Mouse (Mus musculus) liver, embryonic 16.5 days (tissue): ENCODE data around the gene Lrrc25. TPM values are rescaled to one million over a fixed set of nuclear protein-coding genes. Genes with fewer than 3 reads are reported as not detected.

ENCODE experiments used
- ATAC-seq: fragments of 200-750 bp; cut with Nextera tagmentation; 2 replicates; pipeline ENCODE4 v1.8.0; 2017; ENCODE audit warnings: low read depth, mild to moderate bottlenecking, moderate number of reproducible peaks, moderate library complexity
- H3K27ac ChIP-seq: fragments of 300-500 bp; sonication (generic); 2 replicates; pipeline ENCODE4 v1.5.1; 2014; ENCODE audit warnings: mild to moderate bottlenecking, low read length
- H3K27me3 ChIP-seq: fragments of 300-500 bp; sonication (generic); 2 replicates; pipeline ENCODE4 v1.6.1; 2014; ENCODE audit warnings: low read depth, low read length, mixed read lengths; ENCODE audit not compliant: control insufficient read depth, insufficient read depth
- H3K36me3 ChIP-seq: fragments of 300-500 bp; sonication (generic); 2 replicates; pipeline ENCODE4 v1.6.1; 2014; ENCODE audit warnings: mild to moderate bottlenecking; ENCODE audit not compliant: control insufficient read depth, insufficient read depth
- H3K4me1 ChIP-seq: fragments of 300-500 bp; sonication (generic); 2 replicates; pipeline ENCODE4 v1.6.1; 2014; ENCODE audit warnings: low read depth, low read length, mixed read lengths; ENCODE audit not compliant: control insufficient read depth
- H3K4me2 ChIP-seq: fragments of 300-500 bp; sonication (generic); 2 replicates; pipeline ENCODE4 v1.6.1; 2014; ENCODE audit warnings: low read depth, low read length, mixed read lengths
- H3K4me3 ChIP-seq: fragments of 300-500 bp; sonication (generic); 2 replicates; pipeline ENCODE4 v1.5.1; 2014; ENCODE audit warnings: low read depth, mild to moderate bottlenecking, low read length
- H3K9ac ChIP-seq: fragments of 300-500 bp; sonication (generic); 2 replicates; pipeline ENCODE4 v1.6.1; 2014; ENCODE audit warnings: low read depth, low read length
- H3K9me3 ChIP-seq: fragments of 300-500 bp; sonication (generic); replicated peaks from 2 replicates; pipeline ENCODE4 v1.6.1; 2016; ENCODE audit warnings: low read length; ENCODE audit not compliant: control insufficient read depth
- WGBS: fragments of 180-500 bp; shearing (Covaris S2); extraction: QIAGEN DNeasy Blood & Tissue Kit; methylation state at CpG from one replicate; pipeline ENCODE4 v1.1.7; 2014; ENCODE audit not compliant: insufficient replicate concordance; 5-methylcytosine and 5-hydroxymethylcytosine counted together
- polyA plus RNA-seq: library from polyadenylated mRNA; unstranded; fragments of >200 nt; fragmentation: Nextera tagmentation; extraction: Ambion mirVana; gene quantifications from 2 replicates; pipeline ENCODE4 v1.2.1, GENCODE M21; 2015

The Lrrc25 gene
- polyA plus RNA-seq, result 7.5 and 9.0 TPM in 2 replicates

- Histone ChIP-seq H3K9ac (no peak within 1 kb of the TSS), H3K27me3 (no peaks in the 10 kb centered on the region), H3K4me1 (peaks cover 49% of the 10 kb centered on the region), H3K27ac (peak within 1 kb of the TSS; percentile 33), H3K4me3 (peak within 1 kb of the TSS; percentile 25; the same call in 1 of the 2 replicates), H3K9me3 (no peaks in the 10 kb centered on the region), H3K36me3 (no peaks in the 10 kb centered on the region), H3K4me2 (no peak within 1 kb of the TSS)
- 19% methylated on average over 3 of the region's 3 CpGs for WGBS
- ATAC-seq, result no peak
Measured at GRCm38 (mm10) chr8:70615894-70616293, at the start of gene Lrrc25. TSS of gene Lrrc25 (plus strand) at chr8:70616155.

DNA sequence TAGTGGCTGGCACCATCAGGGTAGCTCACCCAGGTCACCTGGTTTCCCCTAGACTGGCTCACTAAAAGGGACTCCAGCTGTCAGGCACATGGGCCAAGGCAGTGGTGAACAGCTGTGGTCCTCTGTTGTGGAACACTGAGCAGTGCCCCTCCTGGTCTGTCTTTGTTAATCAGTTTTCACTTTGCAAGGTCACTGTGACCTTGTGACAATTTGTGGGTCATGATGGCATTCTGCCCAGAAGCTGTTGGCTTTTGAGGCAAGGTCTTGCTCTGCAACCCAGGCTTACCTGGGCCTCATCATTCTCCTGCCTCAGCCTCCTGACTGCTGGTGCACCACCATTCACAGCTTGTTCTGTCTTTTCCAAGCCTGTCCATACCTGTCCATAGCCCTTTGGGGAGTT, 45.6 kb upstream of the Lrrc25 start:
- Histone ChIP-seq H3K9me3 (no peaks in the 10 kb centered on the region), H3K36me3 (peaks cover 3% of the 10 kb centered on the region; the same call in 1 of the 2 replicates), H3K4me3 (no peak overlapping the region), H3K27me3 (no peaks in the 10 kb centered on the region), H3K27ac (no peak overlapping the region), H3K4me2 (no peak overlapping the region), H3K4me1 (peaks cover 19% of the 10 kb centered on the region), H3K9ac (no peak overlapping the region)
- ATAC-seq, result 0 out of 2 replicates have a peak, but pooled peaks have one; percentile 30

- Histone ChIP-seq H3K4me2 (no peak overlapping the region), H3K27ac (no peak overlapping the region), H3K4me3 (no peak overlapping the region), H3K9ac (no peak overlapping the region), H3K27me3 (no peaks in the 10 kb centered on the region), H3K36me3 (peaks cover 3% of the 10 kb centered on the region; the same call in 1 of the 2 replicates), H3K9me3 (no peaks in the 10 kb centered on the region), H3K4me1 (peaks cover 13% of the 10 kb centered on the region)
- ATAC-seq, result no peak
- WGBS, result 78% methylated on average over 6 of the region's 6 CpGs
Measured at GRCm38 (mm10) chr8:70570990-70571389, 45.0 kb upstream of the Lrrc25 start.

DNA sequence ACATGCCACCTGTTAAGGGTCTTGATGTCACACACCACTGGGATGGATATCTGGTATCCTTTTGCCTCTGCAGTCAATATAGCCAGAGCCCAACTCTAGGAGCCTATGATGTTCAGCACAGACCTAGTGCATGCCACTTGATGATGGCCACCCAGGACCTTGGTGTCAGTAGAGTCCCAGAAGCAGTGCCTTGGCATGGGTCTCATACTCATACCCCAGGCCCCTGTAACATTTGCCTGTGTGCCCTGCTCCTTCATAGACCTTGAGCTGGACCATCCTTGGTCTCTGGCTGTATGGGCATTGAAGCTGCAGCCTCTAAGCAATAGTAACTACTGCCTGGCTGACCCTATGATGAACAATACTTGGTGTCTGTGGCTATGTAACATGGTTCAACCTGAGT, 41.7 kb upstream of the Lrrc25 start:
- Histone ChIP-seq H3K4me1 (peaks cover 13% of the 10 kb centered on the region), H3K9me3 (no peaks in the 10 kb centered on the region), H3K36me3 (peaks cover 8% of the 10 kb centered on the region), H3K27ac (no peak overlapping the region), H3K4me2 (no peak overlapping the region), H3K9ac (no peak overlapping the region), H3K27me3 (no peaks in the 10 kb centered on the region), H3K4me3 (no peak overlapping the region)
- ATAC-seq, result no peak

GRCm38 (mm10) chr8:70574915-70575314, 41.0 kb upstream of the Lrrc25 start:
- Histone ChIP-seq H3K4me2 (no peak overlapping the region), H3K27me3 (no peaks in the 10 kb centered on the region), H3K9me3 (no peaks in the 10 kb centered on the region), H3K27ac (no peak overlapping the region), H3K4me3 (no peak overlapping the region), H3K4me1 (peaks cover 13% of the 10 kb centered on the region), H3K9ac (no peak overlapping the region), H3K36me3 (peaks cover 9% of the 10 kb centered on the region)
- ATAC-seq, result no peak
- WGBS, result 43% methylated on average over 4 of the region's 4 CpGs

- no peak overlapping the region for H3K9ac ChIP-seq
- 85% methylated on average over 3 of the region's 3 CpGs for WGBS
- H3K4me2 ChIP-seq, result no peak overlapping the region
- no peak overlapping the region for H3K27ac ChIP-seq
- no peak for ATAC-seq
- H3K36me3 ChIP-seq, result peaks cover 23% of the 10 kb centered on the region
- H3K9me3 ChIP-seq, result no peaks in the 10 kb centered on the region
- no peaks in the 10 kb centered on the region for H3K27me3 ChIP-seq
- H3K4me3 ChIP-seq, result no peak overlapping the region
- H3K4me1 ChIP-seq, result peaks cover 6% of the 10 kb centered on the region
Measured at GRCm38 (mm10) chr8:70577207-70577606, 38.7 kb upstream of the Lrrc25 start.

DNA sequence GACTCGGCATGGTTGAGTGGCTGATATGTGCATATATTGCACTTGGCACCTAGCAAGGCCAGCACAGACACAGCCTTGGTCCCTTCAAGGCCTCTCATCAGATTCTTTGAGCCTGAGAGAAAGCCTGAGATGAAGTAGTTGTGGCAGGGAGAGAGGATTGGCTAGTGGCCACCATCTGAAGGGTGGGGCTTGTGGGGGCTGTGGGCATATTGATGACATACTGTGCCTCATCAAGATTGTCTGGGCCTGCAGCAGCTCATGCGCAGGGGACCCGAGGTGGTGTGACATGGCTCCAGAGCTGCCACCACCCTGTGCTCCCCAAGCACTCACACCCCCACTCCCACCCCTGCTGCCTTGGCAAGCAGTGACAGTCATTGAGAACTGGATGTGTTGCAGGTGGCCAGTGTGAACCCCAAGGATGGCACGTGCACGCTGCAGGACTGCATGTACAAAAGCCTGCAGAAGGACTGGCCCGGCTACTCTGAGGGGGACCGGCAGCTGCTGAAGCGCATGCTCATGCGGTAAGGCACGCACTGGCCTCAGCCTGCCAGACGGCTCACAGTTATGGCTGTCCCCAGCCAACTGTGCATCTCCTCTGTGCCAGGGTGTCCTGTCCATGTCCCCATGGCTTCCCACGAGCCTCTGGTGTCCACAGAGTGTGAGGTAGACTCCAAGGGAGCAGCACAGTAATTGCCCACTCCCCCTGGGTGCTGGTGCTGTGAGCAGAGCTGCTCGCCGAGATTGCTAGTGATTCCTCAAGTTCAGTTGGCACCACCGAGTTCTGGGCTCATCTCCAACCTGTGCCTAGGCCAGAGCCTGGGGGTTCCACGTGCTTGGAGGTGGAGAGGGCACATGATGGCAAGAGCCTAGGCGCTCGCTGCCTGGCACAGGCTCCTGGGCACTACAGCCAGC, 32.2 kb upstream of the Lrrc25 start:
- no peak overlapping the region for H3K27ac ChIP-seq
- ATAC-seq, result no peak
- no peak overlapping the region for H3K4me3 ChIP-seq
- H3K9ac ChIP-seq, result no peak overlapping the region
- no peaks in the 10 kb centered on the region for H3K9me3 ChIP-seq
- WGBS, result 84% methylated on average over 18 of the region's 18 CpGs
- no peaks in the 10 kb centered on the region for H3K27me3 ChIP-seq
- no peaks in the 10 kb centered on the region for H3K4me1 ChIP-seq
- peaks cover 36% of the 10 kb centered on the region for H3K36me3 ChIP-seq
- H3K4me2 ChIP-seq, result no peak overlapping the region

DNA sequence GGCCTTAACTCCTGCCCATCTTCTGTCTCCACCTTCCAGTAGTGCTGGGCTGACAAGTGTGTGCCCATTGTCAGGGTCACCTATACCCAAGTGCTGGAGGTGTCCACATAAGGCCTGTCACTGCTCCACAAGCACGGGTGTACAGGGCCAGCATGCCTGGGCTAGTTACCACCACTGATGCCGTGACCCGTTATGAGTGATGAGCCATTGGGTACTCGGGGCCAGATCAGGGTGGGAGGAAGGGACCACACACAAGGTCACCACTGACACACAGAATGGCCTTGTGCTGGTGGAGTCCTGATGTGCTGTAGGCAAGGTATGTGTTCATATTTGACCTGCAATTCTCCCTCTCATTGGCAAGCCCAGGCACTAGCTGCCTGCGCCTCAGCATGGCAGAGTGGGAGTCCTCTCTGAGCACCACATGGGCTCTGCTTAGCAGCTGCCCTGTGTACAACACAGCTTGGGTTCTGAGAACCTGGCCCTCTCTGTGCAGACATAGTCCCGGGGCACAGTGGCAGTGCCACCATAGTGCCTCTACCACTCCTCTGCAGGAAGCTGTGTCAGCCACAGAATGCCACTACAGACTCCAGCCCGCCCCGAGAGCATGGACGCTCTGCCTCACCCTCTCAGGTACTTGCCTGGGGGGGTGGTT, 31.2 kb upstream of the Lrrc25 start:
- H3K27ac ChIP-seq, result no peak overlapping the region
- H3K27me3 ChIP-seq, result no peaks in the 10 kb centered on the region
- no peak overlapping the region for H3K4me2 ChIP-seq
- H3K4me3 ChIP-seq, result no peak overlapping the region
- peaks cover 30% of the 10 kb centered on the region for H3K36me3 ChIP-seq
- H3K9me3 ChIP-seq, result no peaks in the 10 kb centered on the region
- no peaks in the 10 kb centered on the region for H3K4me1 ChIP-seq
- no peak overlapping the region for H3K9ac ChIP-seq
- 84% methylated on average over 9 of the region's 9 CpGs for WGBS
- ATAC-seq, result no peak

DNA sequence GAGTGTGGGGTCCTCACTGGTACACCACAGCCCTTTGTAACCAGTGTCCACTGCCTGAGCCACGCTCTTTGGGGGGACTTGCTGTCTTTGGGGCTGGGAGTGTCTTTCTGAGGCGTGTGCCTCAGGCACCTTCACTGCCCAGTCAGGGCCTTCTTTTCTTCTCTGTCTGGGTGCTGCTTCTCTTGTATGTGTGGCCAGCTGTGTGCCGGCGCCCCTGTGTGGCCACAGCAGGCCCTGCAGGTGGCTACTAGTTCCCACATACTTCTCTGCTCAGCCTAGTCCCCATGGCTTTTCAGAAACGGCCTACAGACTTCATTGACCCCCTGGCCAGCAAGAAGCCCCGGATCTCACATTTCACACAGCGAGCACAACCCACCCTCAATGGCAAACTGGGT, 30.7 kb upstream of the Lrrc25 start:
- WGBS, result 35% methylated on average over 7 of the region's 7 CpGs
- H3K9ac ChIP-seq, result no peak overlapping the region
- H3K27me3 ChIP-seq, result no peaks in the 10 kb centered on the region
- peaks cover 29% of the 10 kb centered on the region for H3K36me3 ChIP-seq
- H3K27ac ChIP-seq, result no peak overlapping the region
- no peaks in the 10 kb centered on the region for H3K4me1 ChIP-seq
- H3K9me3 ChIP-seq, result no peaks in the 10 kb centered on the region
- no peak overlapping the region for H3K4me2 ChIP-seq
- no peak for ATAC-seq
- H3K4me3 ChIP-seq, result no peak overlapping the region
